Mouse (Mus musculus) erythroblast, embryonic 14.5 days (primary cell): Measurements from ENCODE around the gene Cdk17. TPM values are rescaled to one million over a fixed set of nuclear protein-coding genes. Genes with fewer than 3 reads are reported as not detected.

Experiments used
- H3K27me3 ChIP-seq: 2 replicates; pipeline ENCODE4 v1.6.1; 2012; ENCODE audit warnings: inconsistent platforms; ENCODE audit not compliant: control insufficient read depth
- H3K36me3 ChIP-seq: 2 replicates; pipeline ENCODE4 v1.6.1; 2012; ENCODE audit warnings: mild to moderate bottlenecking, inconsistent platforms; ENCODE audit not compliant: control insufficient read depth
- H3K4me1 ChIP-seq: 2 replicates; pipeline ENCODE4 v1.6.1; 2012; ENCODE audit warnings: inconsistent platforms; ENCODE audit not compliant: control insufficient read depth
- H3K4me3 ChIP-seq: replicated peaks from 2 replicates; pipeline ENCODE3; 2012; ENCODE audit warnings: moderate library complexity, mild to moderate bottlenecking, inconsistent platforms
- H3K9me3 ChIP-seq: 2 replicates; pipeline ENCODE4 v1.6.1; 2012; ENCODE audit warnings: low read length, inconsistent platforms, mixed read lengths; ENCODE audit not compliant: control insufficient read depth
- GATA1 ChIP-seq: IDR thresholded peaks from 2 replicates; pipeline ENCODE4 v1.6.1; 2012; ENCODE audit warnings: low read length, inconsistent platforms, mixed read lengths
- TAL1 ChIP-seq: IDR thresholded peaks from 3 replicates; pipeline ENCODE4 v1.6.1; 2012; ENCODE audit warnings: low read length, inconsistent platforms, mixed read lengths
- polyA plus RNA-seq: library from polyadenylated mRNA; stranded (reverse); fragments of >175 nt; gene quantifications from 2 replicates; pipeline ENCODE4 v1.2.3, GENCODE M21; 2012

The Cdk17 gene
- polyA plus RNA-seq, 1 experiment, result 0.41 TPM

GRCm38 (mm10) chr10:93269744-93270143, 109.1 kb downstream of the Cdk17 start:
- Histone ChIP-seq H3K4me3 (no peak overlapping the region), H3K9me3 (no peaks in the 10 kb centered on the region), H3K27me3 (no peaks in the 10 kb centered on the region), H3K4me1 (no peaks in the 10 kb centered on the region), H3K36me3 (no peaks in the 10 kb centered on the region)
- TF ChIP-seq GATA1 (no peak), TAL1 (no peak)

GRCm38 (mm10) chr10:93270889-93271460, 110.3 kb downstream of the Cdk17 start:
- Histone ChIP-seq H3K4me3 (no peak overlapping the region), H3K9me3 (no peaks in the 10 kb centered on the region), H3K27me3 (no peaks in the 10 kb centered on the region), H3K36me3 (no peaks in the 10 kb centered on the region), H3K4me1 (no peaks in the 10 kb centered on the region)
- TF ChIP-seq GATA1 (no peak), TAL1 (no peak)

GRCm38 (mm10) chr10:93271831-93272230, 111.2 kb downstream of the Cdk17 start:
- TF ChIP-seq TAL1 (no peak), GATA1 (no peak)
- H3K36me3 ChIP-seq, result no peaks in the 10 kb centered on the region
- H3K9me3 ChIP-seq, result no peaks in the 10 kb centered on the region
- no peaks in the 10 kb centered on the region for H3K4me1 ChIP-seq
- no peaks in the 10 kb centered on the region for H3K27me3 ChIP-seq
- no peak overlapping the region for H3K4me3 ChIP-seq

- TF ChIP-seq TAL1 (no peak), GATA1 (no peak)
- no peaks in the 10 kb centered on the region for H3K9me3 ChIP-seq
- H3K4me1 ChIP-seq, result no peaks in the 10 kb centered on the region
- no peaks in the 10 kb centered on the region for H3K27me3 ChIP-seq
- no peaks in the 10 kb centered on the region for H3K36me3 ChIP-seq
- H3K4me3 ChIP-seq, result no peak overlapping the region
Observed at GRCm38 (mm10) chr10:93272986-93273982, 112.6 kb downstream of the Cdk17 start.

GRCm38 (mm10) chr10:93274277-93274696, 113.6 kb downstream of the Cdk17 start:
- no peak for TF ChIP-seq TAL1
- no peak for TF ChIP-seq GATA1
- Histone ChIP-seq H3K27me3 (no peaks in the 10 kb centered on the region), H3K4me3 (no peak overlapping the region), H3K9me3 (no peaks in the 10 kb centered on the region), H3K36me3 (no peaks in the 10 kb centered on the region), H3K4me1 (no peaks in the 10 kb centered on the region)

GRCm38 (mm10) chr10:93275212-93276136, 114.8 kb downstream of the Cdk17 start:
- Histone ChIP-seq H3K36me3 (no peaks in the 10 kb centered on the region), H3K4me3 (no peak overlapping the region), H3K27me3 (no peaks in the 10 kb centered on the region), H3K9me3 (no peaks in the 10 kb centered on the region), H3K4me1 (no peaks in the 10 kb centered on the region)
- TF ChIP-seq TAL1, result no peak

GRCm38 (mm10) chr10:93276349-93276763, 115.7 kb downstream of the Cdk17 start:
- Histone ChIP-seq H3K27me3 (no peaks in the 10 kb centered on the region), H3K36me3 (no peaks in the 10 kb centered on the region), H3K4me1 (no peaks in the 10 kb centered on the region), H3K4me3 (no peak overlapping the region), H3K9me3 (no peaks in the 10 kb centered on the region)
- TF ChIP-seq GATA1 (no peak), TAL1 (no peak)

- H3K9me3 ChIP-seq, result no peaks in the 10 kb centered on the region
- no peak for TF ChIP-seq TAL1
- no peaks in the 10 kb centered on the region for H3K4me1 ChIP-seq
- no peaks in the 10 kb centered on the region for H3K36me3 ChIP-seq
- no peak overlapping the region for H3K4me3 ChIP-seq
- H3K27me3 ChIP-seq, result no peaks in the 10 kb centered on the region
Observed at GRCm38 (mm10) chr10:93276857-93277256, 116.2 kb downstream of the Cdk17 start.

- Histone ChIP-seq H3K27me3 (no peaks in the 10 kb centered on the region), H3K9me3 (no peaks in the 10 kb centered on the region), H3K4me3 (no peak overlapping the region), H3K4me1 (no peaks in the 10 kb centered on the region), H3K36me3 (no peaks in the 10 kb centered on the region)
- no peak for TF ChIP-seq GATA1
Observed at GRCm38 (mm10) chr10:93278361-93278760, 117.7 kb downstream of the Cdk17 start.
